In the genomic region with DNA sequence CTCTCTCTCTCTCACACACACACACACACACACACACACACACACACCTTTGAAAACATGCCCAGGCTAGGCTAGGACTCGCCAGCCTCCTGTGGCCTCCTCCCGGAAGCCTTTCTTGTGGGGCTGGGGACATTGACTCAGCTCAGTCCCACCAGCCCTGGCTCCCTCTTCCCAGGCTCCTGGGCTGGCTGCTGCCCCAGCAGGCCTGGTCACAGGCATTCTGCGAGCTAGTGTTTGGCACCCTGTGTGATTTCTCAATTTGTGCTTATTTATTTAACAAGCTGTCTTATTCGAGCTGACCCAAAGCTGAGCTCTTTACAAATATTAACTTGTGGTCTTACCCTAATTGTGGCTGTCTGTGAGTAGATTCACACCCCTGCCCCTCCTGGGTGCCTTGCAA, we compare ENCODE assay signal across 15 mouse cellular contexts.
DNase-seq lines count a peak whose midpoint lies in the region; ATAC-seq and TF ChIP-seq lines count a peak whose summit lies in the region.
"Had no signal": no experiment of that assay in that cellular context is flagged by ENCODE, and none has a peak within 500 bp of the region (broad histone marks: within the 10 kb centered on the region; RNA-seq: fewer than 3 reads in every experiment).

No protein-coding gene starts in this region.

- H3K4me3 ChIP-seq in hindbrain, embryonic 10.5 days, result no peak overlapping the region
- no peak overlapping the region for H3K4me3 ChIP-seq in hindbrain, embryonic 13.5 days
- H3K4me3 ChIP-seq in midbrain, embryonic 13.5 days (replicated peaks), result no peak overlapping the region
- no peak overlapping the region for H3K4me3 ChIP-seq in midbrain, postnatal 0 days (ENCODE audit: low read depth, low read length)
- H3K4me3 ChIP-seq in forebrain, embryonic 13.5 days, result no peak overlapping the region
- H3K4me3 ChIP-seq: embryonic facial prominence, embryonic 10.5 days; gastrocnemius, adult 2 months; liver, embryonic 12.5 days had no signal

- 74% methylated on average over 4 of the region's 4 CpGs for WGBS in hindbrain, embryonic 10.5 days
- 56% methylated on average over 4 of the region's 4 CpGs for WGBS in hindbrain, embryonic 13.5 days
- WGBS in midbrain, embryonic 13.5 days, result 57% methylated on average over 4 of the region's 4 CpGs
- WGBS in midbrain, postnatal 0 days, result 46% methylated on average over 4 of the region's 4 CpGs
- WGBS in forebrain, embryonic 13.5 days, result 50% methylated on average over 4 of the region's 4 CpGs

- TF ChIP-seq CTCF in midbrain, postnatal 0 days (IDR thresholded peaks at IDR 0.05), result no peak

- DNase-seq in hindbrain, embryonic 10.5 days (ENCODE audit: low spot score), result no peak
- no peak for DNase-seq in midbrain, postnatal 0 days (ENCODE audit: low spot score)
- no peak for DNase-seq in urinary bladder, adult 2 months (ENCODE audit: low spot score)
- DNase-seq in spleen, postnatal 36 days (ENCODE audit: low spot score in 2 of 2), result no peak
- DNase-seq: gastrocnemius, adult 2 months; heart, adult 11 months; heart, postnatal 10 days; kidney, adult 18-20 months; kidney, postnatal 36 days had no signal

- peak overlapping the region; percentile 66 for H3K27ac ChIP-seq in hindbrain, embryonic 10.5 days
- H3K27ac ChIP-seq in hindbrain, embryonic 13.5 days, result no peak overlapping the region
- H3K27ac ChIP-seq in midbrain, embryonic 13.5 days, result peak overlapping the region; percentile 44; the same call in 1 of the 2 replicates
- H3K27ac ChIP-seq in midbrain, postnatal 0 days (ENCODE audit: low read depth, low read length), result no peak overlapping the region
- peak overlapping the region; percentile 48; the same call in 1 of the 2 replicates for H3K27ac ChIP-seq in forebrain, embryonic 13.5 days
- H3K27ac ChIP-seq: embryonic facial prominence, embryonic 10.5 days; gastrocnemius, adult 2 months; liver, embryonic 12.5 days had no signal

- peaks cover 36% of the 10 kb centered on the region for H3K4me1 ChIP-seq in hindbrain, embryonic 10.5 days (replicated peaks)
- H3K4me1 ChIP-seq in hindbrain, embryonic 13.5 days (replicated peaks), result peaks cover 23% of the 10 kb centered on the region
- peaks cover 22% of the 10 kb centered on the region; the same call in 1 of the 2 replicates for H3K4me1 ChIP-seq in midbrain, embryonic 13.5 days (replicated peaks)
- H3K4me1 ChIP-seq in midbrain, postnatal 0 days (ENCODE audit: insufficient read depth, low read length), result 0 out of 2 replicates have a peak, but pooled peaks cover 3% of the 10 kb centered on the region
- H3K4me1 ChIP-seq in forebrain, embryonic 13.5 days, result peaks cover 20% of the 10 kb centered on the region

- no peak for ATAC-seq in hindbrain, embryonic 13.5 days (ENCODE audit: low FRiP score)
- no peak for ATAC-seq in midbrain, embryonic 13.5 days
- ATAC-seq in midbrain, postnatal 0 days (ENCODE audit: low FRiP score), result no peak
- peak; percentile 75 for ATAC-seq in forebrain, embryonic 13.5 days
- ATAC-seq: CD4-positive, CD25-positive, alpha-beta regulatory T cell, adult 4 months; liver, embryonic 12.5 days had no signal

- H3K9ac ChIP-seq in hindbrain, embryonic 13.5 days, result no peak overlapping the region
- no peak overlapping the region for H3K9ac ChIP-seq in midbrain, embryonic 13.5 days (replicated peaks)
- no peak overlapping the region for H3K9ac ChIP-seq in midbrain, postnatal 0 days (replicated peaks; ENCODE audit: low read length, poor library complexity, severe bottlenecking)
- no peak overlapping the region for H3K9ac ChIP-seq in forebrain, embryonic 13.5 days
- H3K9ac ChIP-seq: liver, embryonic 12.5 days had no signal

- H3K27me3 ChIP-seq in hindbrain, embryonic 10.5 days (ENCODE audit: insufficient read depth, poor library complexity, severe bottlenecking), result peaks cover 15% of the 10 kb centered on the region
- H3K27me3 ChIP-seq in hindbrain, embryonic 13.5 days, result peaks cover 16% of the 10 kb centered on the region
- H3K27me3 ChIP-seq in midbrain, embryonic 13.5 days, result peaks cover 9% of the 10 kb centered on the region
- H3K27me3 ChIP-seq in midbrain, postnatal 0 days (ENCODE audit: insufficient read depth, low read length), result no peaks in the 10 kb centered on the region
- peaks cover 5% of the 10 kb centered on the region; the same call in 1 of the 2 replicates for H3K27me3 ChIP-seq in forebrain, embryonic 13.5 days

- H3K4me2 ChIP-seq in hindbrain, embryonic 13.5 days, result no peak overlapping the region
- no peak overlapping the region for H3K4me2 ChIP-seq in midbrain, embryonic 13.5 days (replicated peaks)
- no peak overlapping the region for H3K4me2 ChIP-seq in midbrain, postnatal 0 days (ENCODE audit: low read depth, low read length, poor library complexity, severe bottlenecking)
- H3K4me2 ChIP-seq in forebrain, embryonic 13.5 days, result no peak overlapping the region
- H3K4me2 ChIP-seq: liver, embryonic 12.5 days had no signal

- H3K9me3 ChIP-seq in hindbrain, embryonic 10.5 days, result no peaks in the 10 kb centered on the region
- H3K9me3 ChIP-seq in hindbrain, embryonic 13.5 days, result no peaks in the 10 kb centered on the region
- no peaks in the 10 kb centered on the region for H3K9me3 ChIP-seq in midbrain, embryonic 13.5 days
- H3K9me3 ChIP-seq in midbrain, postnatal 0 days (ENCODE audit: low read length), result no peaks in the 10 kb centered on the region
- peaks cover 6% of the 10 kb centered on the region; the same call in 1 of the 2 replicates for H3K9me3 ChIP-seq in forebrain, embryonic 13.5 days (replicated peaks)
- H3K9me3 ChIP-seq: embryonic facial prominence, embryonic 10.5 days; liver, embryonic 12.5 days had no signal

- 0 out of 2 replicates have a peak, but pooled peaks cover 2% of the 10 kb centered on the region for H3K36me3 ChIP-seq in hindbrain, embryonic 10.5 days
- no peaks in the 10 kb centered on the region for H3K36me3 ChIP-seq in hindbrain, embryonic 13.5 days
- no peaks in the 10 kb centered on the region for H3K36me3 ChIP-seq in midbrain, embryonic 13.5 days
- no peaks in the 10 kb centered on the region for H3K36me3 ChIP-seq in midbrain, postnatal 0 days (ENCODE audit: insufficient read depth, low read length)
- no peaks in the 10 kb centered on the region for H3K36me3 ChIP-seq in forebrain, embryonic 13.5 days (ENCODE audit: poor library complexity, severe bottlenecking)
- H3K36me3 ChIP-seq: liver, embryonic 12.5 days had no signal

Comparison
In these comparisons a context has a peak if more than half of its experiments do, and no peak if none do; other contexts are left out.
1. H3K27ac ChIP-seq: peak in hindbrain, embryonic 10.5 days (single experiment), midbrain, embryonic 13.5 days (single experiment) and forebrain, embryonic 13.5 days (single experiment); none in hindbrain, embryonic 13.5 days (single experiment) and midbrain, postnatal 0 days (single experiment).